Mouse (Mus musculus) layer of hippocampus, adult 9-11 months (tissue): ENCODE results near the gene Kcnk4.
A peak's percentile ranks its signal among the peaks of the same experiment; 100 is the strongest.

Experiments used
- DNase-seq: peaks from one replicate; pipeline ENCODE4 v3.0.0; 2022

The Kcnk4 gene

DNA sequence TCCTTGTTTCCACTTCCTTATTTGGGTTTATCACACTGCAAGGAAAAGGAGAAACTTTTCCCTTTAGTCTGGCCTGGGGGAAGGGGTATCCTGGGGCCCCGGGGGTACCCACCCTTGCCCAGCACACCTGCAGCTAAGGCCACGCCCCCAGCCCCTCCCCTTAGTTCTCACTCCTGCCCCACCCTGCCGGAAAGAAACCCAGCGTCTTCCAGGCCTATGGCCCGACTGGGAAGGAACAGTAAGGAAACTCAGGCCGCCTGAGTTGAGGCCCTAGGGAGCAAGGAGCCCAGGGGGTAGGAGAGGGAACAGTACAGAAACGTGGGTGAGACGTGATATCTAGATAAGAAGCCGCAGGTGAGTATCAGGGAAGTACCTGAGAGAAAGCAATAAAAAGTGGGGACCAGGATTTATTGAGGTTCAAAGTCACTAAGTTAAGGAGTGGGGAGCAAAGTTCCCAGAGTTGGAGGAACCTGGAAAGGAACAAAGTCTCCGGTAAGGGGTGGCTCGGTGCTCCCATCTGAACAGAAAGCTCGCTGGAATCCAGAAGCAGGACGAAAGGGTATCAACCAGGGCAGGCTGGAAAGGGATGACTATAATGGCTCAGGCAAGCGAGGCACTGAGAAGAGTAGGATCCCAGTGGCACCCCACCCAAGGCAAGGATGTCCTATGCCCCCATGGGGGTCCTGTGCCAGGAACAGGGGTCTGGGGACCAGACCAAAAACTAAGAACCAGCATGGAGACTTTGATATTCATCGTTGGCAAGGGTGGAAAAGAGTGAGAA, 34.4 kb upstream of the Kcnk4 start:
- DNase-seq: no peak

DNA sequence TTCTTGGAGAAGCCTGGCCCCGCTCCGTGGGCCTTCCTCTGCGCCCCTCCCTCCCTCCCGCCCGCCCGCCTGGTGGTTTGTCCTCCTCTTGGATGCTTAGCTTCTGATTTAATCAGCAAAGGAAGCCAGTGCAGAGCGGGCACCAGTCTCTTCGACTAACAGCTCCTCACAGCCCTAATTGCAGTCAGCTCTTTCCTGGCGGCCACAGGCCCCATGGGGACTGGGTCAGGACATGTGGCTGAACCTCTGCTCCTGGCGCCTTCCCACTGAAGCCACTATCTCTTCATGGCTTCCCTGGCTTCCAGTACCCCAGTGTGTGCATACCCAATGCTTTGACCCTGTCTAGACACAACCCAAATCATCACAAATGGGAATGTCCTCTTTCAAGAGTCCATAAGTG, 22.1 kb upstream of the Kcnk4 start:
- DNase-seq: no peak

DNA sequence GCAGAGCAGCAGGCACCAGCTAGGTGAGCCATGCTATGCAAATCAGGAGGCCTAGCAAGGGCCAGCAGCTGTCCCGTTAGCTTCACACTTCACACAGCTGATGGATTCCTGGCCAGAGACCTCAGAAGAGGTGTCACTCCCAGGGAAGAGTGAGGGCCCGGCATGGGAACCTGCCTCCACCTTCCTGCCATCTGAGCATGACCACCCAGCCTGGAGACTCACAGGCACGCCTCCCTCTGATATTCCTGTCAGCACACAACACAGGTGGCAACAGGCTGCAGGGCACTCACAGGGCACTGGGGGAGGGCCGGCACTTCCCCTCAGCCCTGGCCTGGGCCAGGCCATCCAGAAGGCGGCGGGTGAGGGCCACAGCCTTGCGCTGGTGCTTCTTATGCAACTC, 21.1 kb upstream of the Kcnk4 start:
- DNase-seq: no peak

- no peak for DNase-seq
Observed at GRCm38 (mm10) chr19:6954046-6954445, 19.7 kb upstream of the Kcnk4 start.

DNA sequence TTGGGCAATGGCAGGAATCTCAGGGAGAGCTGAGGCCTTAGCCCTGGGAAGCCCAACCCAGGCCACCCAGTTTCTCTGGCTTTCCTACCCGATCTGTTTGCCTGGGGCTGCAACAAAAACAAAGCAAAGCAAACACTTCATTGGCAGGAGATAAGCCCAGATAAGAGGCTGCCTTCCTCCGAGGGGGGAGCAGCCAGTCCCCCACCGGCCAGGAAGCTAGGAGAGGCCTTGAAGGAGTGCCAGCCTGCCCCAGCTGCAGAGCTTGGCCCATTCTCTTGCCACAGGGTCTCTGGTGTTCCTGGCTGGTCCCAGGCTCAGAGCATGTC, 18.4 kb upstream of the Kcnk4 start:
- no peak for DNase-seq

DNA sequence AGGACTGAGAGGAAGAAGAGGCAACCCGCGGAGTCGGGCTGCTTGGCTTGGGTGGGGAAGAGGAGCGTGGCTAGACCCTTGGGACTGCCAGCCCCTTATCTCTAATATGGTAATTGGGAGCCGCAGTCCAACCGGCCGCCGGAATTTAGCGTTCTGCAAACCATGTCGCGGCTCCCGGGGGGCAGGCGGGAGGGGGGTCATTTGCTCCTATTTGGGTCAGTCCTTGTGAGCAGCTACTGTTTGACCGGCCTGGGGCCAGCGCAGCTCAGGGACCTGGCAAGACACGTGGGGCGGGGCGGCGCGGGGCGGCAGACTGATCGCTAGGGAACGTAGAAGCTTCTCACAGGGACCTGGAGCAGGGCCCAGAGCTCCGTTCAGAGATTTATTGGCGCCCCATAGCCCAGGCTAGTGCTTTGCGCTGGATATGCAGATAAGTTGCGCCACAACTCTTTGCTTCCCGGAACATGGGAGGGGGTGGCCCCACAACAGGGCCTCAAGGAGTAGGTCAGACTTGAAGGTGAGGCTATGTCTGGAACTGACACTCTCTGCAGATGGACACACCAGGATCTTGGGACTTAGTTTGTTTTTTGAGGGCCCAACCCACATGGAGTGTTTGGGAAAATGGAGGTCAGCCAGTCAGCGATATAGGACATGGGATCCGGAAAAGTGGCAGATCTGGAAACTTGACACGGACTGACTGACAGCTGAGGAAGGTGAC, 17.8 kb upstream of the Kcnk4 start:
- peak; percentile 80 for DNase-seq

DNA sequence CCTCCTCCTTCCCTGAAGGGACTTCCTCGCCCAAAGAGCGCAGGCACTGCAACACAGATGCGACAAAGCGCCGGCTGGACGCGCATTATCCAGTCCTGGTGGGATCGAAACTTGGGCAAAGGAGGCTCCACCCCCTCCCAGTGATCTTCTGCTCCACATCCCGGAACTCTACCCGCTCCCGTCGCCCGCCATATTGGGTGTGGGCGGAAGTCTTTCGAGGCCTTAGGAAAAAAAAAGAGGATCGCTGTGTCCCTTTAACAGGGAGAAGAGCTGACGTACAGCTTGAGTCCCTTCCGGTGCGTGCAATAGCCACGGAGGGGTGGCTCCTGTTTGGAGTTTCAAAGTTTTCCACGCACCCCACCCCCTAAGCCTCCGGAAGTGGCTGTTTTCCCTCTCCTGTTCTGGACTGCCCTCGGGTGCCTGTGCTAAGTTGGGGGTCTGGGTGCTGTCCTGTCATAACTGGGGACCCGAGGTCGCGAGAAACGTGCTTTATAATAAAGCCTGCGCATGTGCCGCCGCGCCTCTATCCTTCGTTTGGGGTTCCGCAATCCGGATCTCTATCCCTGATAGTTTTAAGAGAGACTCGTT, 17.2 kb upstream of the Kcnk4 start:
- DNase-seq: peak; percentile 96

DNA sequence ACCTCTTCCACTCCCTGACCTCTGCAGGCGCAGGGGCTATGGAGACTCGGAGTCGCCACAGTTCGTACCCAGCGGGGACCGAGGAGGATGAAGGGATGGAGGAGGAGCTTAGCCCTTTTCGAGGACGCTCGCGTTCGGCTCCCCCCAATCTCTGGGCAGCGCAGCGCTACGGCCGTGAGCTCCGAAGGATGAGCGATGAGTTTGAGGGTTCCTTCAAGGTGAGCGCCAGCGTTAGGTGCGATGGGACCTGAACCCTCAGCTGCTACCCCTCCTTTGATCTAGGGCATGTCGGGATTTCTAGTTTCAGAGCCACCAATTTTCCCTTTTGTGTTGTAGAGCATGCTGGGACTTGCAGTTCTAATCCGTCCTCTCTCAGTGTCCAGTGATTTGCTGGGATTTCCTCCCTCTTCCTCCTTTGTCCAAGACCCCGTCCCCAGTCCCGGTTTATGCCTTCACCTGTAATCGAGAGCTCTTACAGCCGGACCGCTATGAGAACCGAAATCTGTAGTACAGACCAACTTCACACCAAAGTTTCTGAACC, 16.4 kb upstream of the Kcnk4 start:
- DNase-seq: peak; percentile 66

GRCm38 (mm10) chr19:6949951-6950350, 15.6 kb upstream of the Kcnk4 start:
- no peak for DNase-seq

DNA sequence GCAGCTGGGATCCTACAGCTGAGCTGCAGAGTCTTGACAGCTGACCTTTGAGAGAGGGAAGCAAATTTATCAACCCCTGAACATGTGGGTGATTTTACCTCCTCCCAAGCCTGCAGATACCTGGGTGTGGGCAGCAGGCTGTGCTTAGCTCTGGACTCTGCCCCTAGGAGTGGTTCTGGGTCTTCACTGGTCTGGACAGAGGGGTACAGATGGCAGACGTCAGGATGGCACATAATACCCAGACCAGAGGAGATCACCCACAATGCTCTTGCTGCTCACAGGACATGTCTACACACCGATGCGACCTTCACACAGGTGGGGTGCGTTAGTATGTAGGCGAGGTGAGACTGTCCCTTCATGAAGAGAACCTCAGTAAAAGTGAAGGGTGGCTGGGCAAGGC, 15.2 kb upstream of the Kcnk4 start:
- no peak for DNase-seq

DNA sequence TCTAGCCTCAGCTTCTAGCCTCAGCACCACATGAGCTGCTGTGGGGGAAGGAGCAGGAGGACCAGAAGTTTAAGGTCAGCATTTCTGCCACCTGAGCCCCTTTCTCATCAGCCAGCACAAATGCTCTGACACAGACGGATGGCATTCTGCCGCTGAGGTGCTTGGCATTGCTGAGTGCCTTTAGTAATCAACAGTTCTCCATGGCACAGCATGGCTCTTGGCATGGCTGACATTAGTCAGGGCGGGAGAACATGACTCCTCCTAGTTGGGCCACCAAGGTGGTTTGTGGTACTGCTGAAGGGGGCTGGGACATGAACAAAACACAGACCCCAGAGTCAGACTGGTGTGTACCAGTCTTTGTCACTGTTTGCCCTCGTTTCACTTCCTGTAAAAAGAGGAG, 13.9 kb upstream of the Kcnk4 start:
- DNase-seq: no peak

DNA sequence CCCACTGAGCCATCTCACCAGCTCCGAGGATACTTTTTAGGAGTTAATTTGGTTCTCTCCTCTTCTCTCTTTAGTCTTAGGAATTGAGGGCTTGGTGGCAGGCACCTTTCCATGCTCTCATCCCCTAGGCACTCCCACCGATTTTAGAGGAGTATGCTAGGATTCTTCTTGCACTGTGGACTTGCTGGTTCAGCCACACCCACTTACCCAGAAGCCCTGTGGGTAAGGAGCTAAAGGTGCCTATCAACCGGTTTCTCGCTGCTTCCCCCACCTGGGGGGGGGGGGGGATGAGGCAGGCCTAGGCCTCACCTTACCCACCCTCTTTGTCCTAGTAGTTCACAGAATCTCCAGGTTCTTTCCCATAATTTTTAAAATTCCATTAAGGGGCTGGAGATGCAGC, 13.4 kb upstream of the Kcnk4 start:
- DNase-seq: no peak

DNA sequence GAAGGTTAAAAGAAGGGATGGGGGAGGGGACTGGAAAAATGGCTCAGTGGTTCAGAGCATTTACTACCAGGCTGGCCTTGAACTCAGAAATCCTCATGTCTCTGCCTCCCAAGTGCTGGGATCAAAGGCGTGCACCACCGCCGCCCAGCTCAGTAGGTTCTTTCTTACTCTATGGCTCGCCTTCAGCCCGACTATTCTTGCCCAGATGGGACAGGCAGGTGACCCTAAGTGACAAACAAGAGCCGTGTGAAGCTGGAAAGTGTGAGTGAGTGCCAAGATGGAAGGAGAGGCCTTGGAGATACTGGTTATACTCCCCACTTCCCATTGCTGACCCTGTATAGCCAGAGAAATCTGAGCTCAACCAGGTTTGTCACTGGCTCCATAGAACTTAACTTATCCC, 9.4 kb upstream of the Kcnk4 start:
- no peak for DNase-seq

DNA sequence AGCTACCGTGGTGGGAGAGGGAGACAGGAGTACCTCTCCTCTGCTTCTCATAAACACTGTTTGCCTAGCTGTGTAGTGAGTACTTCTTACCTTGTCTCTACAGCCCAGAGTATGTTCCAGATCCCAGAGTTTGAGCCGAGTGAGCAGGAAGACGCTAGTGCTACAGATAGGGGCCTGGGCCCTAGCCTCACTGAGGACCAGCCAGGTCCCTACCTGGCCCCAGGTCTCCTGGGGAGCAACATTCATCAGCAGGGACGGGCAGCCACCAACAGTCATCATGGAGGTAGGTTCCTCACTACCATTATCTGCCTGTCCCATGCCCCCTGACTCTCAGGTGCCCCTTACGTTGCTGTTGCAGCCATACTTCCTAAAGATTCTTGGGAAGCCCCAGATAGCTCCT, 8.4 kb upstream of the Kcnk4 start:
- DNase-seq: no peak

DNA sequence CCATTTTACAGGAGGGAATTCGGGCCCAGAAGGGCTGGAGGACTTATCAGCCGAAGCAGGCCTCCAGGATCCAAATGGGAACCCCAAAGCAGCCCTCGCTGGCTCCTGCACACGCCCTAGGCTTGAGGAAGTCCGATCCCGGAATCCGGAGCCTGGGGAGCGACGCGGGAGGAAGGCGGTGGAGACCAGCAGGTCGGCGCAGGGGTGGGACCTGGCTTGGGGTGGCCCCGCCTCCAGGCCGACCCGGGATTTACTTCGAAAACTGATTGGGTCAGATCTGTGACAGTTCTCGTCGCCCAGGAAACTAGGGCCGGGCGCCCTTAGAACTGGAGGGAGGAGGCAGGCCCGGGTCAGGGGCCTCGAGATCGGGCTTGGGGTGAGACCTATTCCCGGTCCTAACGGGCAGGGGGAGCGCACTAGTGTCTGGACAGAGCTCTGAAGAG, 8.0 kb upstream of the Kcnk4 start, which contains the start of gene Gpr137:
Gene Gpr137, minus strand, starts transcription at position 232 of the 443 bp plus-strand sequence.
- peak; percentile 96 for DNase-seq

DNA sequence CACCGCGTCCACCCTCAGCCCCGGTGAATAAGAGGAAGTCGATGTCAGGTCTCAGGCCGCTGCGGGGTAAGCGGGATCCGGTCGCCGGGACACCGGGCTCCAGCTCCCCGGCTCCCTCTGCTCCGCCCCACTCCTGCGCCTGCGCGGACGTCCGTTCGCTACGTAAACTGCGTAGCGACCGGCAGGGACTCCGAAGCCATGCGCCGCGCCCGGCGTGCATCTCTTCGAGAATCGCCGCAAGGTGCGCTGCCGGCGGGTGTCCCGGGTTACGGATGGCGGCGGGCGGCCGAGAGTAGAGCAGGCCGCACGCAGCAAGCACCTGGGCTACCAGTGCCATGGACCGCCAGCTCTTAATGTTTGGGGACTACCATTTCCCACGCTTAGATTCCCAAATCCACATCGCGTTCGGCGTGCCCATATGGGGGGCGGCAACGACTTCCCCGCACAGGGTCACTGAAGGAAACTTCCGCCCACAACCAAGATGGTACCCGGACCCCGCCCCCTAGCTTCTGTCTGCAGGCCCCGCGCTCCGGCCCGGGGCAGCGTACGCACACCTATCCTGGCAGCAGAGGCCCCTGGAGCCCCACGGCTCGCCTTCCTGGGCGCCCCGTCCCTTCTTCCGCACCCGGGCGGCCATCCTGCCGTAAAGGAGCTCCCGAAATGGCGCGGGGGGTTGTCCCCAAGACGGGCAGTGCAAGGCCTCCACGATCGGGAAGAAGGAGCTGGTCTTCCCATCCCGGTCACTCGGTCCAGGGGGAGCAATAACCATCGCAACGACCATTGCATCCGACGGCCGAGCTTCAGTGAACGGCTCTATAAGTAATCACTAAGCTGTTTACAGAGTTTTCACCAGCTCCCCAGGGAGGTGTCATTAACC, 7.3 kb upstream of the Kcnk4 start, which contains the start of gene Bad:
Gene Bad, plus strand, starts transcription at position 490 of the 877 bp plus-strand sequence.
- DNase-seq: peak; percentile 90

DNA sequence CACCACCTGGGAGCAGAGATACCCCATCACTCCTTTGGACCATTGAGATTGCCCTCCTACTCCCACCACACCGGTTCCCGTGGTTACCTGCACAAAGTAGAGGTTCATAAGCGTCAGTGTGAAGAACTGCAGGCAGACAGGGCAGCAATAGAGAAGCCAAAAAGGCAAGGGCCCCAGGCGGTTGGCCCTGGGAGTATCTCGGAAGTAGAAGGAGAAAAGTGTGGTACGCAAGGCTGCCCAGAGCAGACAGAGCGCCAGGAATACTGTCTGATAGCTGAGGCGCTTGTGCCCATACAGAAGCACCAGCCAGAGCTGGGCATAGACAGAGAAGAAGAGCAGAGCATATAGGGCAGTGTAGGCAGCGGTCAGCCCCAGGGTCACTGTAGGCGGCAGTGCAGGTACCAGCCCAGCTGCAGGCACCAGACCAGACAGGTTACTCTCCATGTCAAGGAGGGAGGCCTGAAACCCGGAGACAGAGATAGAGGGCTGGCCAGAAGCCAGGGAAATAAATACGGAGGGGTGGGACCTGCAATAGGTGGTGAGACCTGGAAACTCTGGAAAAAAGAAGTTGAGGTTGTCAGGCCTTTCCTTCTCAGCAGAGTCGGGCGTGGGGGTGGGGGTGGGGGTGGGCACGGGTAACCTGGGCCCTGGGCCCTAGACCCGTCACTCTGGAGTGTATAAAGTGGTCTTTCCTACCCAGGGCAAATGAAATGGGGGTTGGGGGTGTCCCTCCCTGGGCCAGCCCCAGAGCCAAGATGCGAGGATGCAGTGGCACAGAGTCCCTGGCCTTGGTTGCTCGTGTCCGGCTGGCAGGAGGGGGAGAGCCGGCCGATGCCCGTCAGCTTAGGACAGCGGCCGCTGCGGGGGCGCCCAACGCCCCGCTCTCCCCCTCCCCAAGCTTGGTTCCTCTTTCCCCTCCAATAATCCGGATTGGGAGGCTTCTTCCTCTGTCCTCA, 6.4 kb upstream of the Kcnk4 start:
- no peak for DNase-seq

- DNase-seq: no peak
Observed at GRCm38 (mm10) chr19:6939106-6940002, 5.0 kb upstream of the Kcnk4 start.

GRCm38 (mm10) chr19:6937541-6938465, 3.5 kb upstream of the Kcnk4 start:
- DNase-seq: no peak
